Mouse (Mus musculus): ENCODE measurements at regions not wholly inside any gene's neighbourhood (a gene's known extent, or its start where the extent isn't known, plus 50 kb on each side); places are given as distances from the start of the nearest gene placed in this dataset.

DNA sequence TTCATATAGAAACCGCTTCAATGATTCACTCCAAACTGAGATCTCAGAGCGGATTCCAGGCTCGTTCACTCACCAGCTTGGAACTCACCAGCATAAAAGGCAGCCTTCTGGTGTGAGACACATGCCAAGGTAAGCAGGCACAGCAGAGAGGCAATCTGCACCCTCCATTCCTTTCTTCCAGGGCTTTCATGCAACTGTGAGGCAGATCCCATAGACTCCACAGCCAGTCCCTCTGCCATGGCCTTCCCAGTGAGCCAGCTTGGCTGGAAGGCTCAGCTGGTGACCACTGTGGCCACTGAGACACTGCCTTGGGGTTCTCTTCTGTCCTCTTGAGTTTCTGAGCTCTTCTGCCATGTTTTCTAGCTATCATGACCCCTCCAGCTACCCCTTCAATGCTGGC, 84.5 kb upstream of the Gm9887 start:
- no peak for DNase-seq
- intact Hi-C loops (cut with DNase I) = no loop called here

DNA sequence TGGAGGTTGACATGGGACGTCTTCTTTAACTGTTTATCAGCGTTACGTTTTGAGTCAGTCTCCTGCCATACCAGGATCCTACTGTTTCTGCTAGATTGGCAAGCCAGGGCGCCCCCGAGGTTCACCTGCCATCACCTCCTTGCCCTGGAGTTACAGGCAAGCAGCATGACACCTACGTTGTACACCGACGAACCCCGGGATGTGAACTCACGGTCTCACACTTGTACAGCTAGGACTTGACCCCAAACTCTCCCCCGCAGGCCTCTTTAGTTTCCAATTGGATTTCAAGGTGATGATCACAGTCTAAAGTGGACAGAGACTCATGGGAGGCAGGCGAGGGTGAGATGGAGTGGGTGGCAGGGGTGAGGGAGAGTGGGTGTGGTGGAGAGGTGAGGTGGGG, 83.9 kb upstream of the Gm9887 start:
- no peak for DNase-seq
- intact Hi-C loops (cut with DNase I) = no loop called here

- intact Hi-C loops (cut with DNase I) = no loop called here
- DNase-seq = no peak
Observed at GRCm38 (mm10) chr12:69455566-69455965, 83.3 kb upstream of the Gm9887 start.

DNA sequence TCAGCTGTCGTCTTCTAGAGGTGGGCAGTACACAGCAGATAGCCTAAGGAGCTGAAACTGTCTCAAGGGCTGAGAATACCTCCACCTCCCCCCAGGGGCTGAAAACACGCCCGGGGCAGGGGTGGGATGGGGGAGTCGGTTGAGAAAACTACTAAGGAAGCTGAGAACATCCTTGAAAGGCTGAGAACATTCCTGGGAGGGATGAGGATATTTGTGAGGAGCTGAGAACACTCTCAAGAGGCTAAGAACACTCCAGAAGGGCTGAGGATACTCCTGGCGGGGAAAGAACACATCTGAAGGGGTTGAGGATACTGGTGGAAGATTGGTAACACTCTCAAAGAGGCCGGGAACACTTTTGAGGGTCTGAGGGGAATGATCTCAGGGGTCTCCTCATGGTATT, 81.3 kb upstream of the Gm9887 start:
- intact Hi-C loops (cut with DNase I) = no loop called here
- DNase-seq = no peak

DNA sequence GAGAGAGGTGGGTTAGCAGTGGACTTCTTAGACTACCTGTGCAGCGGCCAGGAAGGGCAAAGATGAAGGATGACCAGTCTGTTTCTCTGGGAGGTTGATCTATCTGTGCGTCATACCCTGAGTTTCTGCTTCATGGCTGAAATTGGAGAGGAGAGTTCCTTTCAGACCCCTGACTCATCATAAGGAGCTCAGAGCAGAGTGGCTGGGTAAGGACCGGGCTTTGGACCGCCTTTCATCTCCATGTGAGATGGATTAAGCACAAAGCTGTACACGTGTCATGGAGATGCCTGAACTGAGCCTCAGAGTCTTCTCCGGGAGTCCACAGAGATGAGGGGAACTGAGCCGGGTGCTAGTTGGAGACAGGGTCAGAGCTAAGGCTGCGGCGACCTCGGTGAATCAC, 80.7 kb upstream of the Gm9887 start:
- intact Hi-C loops (cut with DNase I) = no loop called here
- DNase-seq = no peak

- peak in 1 of 2 experiments; percentile 42 for DNase-seq
- intact Hi-C loops (cut with DNase I) = no loop called here
Observed at GRCm38 (mm10) chr12:69451110-69451509, 78.9 kb upstream of the Gm9887 start.

- intact Hi-C loops (cut with DNase I) = loop anchor here (2.0 kb wide), 1 partner anchor 53 kb away; no protein-coding TSS in a partner anchor
- peak; percentile 42 to 48 for DNase-seq
Observed at GRCm38 (mm10) chr12:69447962-69448767, 75.9 kb upstream of the Gm9887 start.

GRCm38 (mm10) chr12:69447322-69447827, 75.1 kb upstream of the Gm9887 start:
- intact Hi-C loops (cut with DNase I) = loop anchor here (2.0 kb wide), 1 partner anchor 53 kb away; no protein-coding TSS in a partner anchor
- DNase-seq = no peak

DNA sequence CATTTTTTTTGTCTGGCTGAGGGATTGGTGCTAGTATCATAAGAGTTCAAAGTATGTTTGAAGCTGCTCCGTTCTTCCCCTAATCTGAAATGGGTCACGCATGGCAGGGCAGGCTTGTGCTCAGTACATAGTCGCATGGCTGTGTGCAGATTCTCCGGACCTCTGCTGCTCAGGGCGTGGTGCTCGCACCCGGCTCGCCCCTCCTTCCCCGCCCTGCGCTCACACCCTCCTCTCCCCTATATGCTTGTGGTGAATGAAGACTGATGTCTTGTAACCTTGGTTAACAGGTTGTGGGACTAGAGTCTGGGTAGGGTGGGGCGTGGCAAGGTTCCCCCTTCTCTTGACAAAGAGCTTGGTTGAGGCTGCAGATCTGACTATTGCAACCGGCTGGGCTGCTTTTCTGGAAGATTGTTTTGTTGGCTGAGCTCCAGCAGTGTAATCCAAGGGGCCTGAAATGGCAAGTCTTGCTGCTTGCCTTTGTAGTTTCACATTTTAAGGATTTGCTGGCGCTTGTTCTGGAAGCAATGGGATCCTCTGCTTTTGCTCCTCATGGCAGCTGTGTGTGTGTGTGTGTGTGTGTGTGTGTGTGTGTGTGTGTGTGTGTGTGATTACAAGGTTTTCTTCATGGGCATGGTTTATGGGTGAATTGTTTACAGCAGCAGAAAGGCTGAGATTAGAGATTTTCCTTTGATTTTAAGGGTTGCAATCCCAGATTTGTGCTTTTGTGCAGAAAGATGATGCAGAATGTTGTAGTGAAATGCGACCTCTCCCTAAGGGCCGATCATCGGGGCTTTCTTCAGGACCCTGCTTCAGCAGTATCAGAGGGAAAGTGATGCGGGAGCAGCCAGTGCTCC, 74.4 kb upstream of the Gm9887 start:
- DNase-seq = peak; percentile 72 to 84
- intact Hi-C loops (cut with DNase I) = loop anchor here (2.0 kb wide), 1 partner anchor 54 kb away; no protein-coding TSS in a partner anchor

DNA sequence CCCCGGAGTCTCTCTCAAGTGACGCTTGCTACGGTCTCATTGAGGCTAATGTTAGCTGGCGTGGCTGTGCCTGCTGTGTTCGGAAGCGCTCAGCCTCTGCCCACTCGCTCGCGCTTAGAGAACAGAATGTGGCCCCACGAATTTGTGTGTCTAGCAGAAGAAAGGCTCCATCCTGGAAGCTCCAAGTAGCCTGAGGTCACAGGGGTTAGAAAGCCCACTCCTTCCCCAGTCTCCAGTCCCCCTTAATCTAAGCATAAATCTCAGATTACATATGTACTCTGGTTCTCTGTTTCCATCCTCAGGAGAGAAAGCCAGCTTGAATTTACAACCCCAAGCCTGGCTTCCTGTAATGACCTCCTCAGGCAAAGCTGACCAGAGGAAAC, 73.8 kb upstream of the Gm9887 start:
- intact Hi-C loops (cut with DNase I) = loop anchor here (2.0 kb wide), 1 partner anchor 55 kb away; no protein-coding TSS in a partner anchor
- DNase-seq = no peak

DNA sequence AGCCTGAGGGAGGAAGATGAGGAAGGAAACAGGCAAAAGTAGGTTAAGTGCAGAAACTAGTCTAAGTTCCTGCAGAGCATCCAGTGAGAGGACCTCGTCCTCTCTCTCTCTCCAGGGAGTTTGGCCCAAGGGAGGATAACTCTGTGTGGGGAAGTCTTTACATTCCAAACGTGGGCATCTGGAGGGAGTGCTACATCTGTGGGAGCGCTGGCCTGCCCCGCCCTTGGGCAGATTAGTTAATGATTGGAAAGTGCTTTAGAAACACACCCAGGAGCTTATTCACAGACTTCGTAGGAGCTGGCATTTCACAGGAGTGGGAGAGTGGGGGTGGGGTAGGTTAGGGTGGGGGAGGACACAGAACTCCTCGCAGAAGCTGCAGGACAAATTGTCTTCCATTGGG, 70.1 kb upstream of the Gm9887 start:
- no peak for DNase-seq
- intact Hi-C loops (cut with DNase I) = no loop called here

DNA sequence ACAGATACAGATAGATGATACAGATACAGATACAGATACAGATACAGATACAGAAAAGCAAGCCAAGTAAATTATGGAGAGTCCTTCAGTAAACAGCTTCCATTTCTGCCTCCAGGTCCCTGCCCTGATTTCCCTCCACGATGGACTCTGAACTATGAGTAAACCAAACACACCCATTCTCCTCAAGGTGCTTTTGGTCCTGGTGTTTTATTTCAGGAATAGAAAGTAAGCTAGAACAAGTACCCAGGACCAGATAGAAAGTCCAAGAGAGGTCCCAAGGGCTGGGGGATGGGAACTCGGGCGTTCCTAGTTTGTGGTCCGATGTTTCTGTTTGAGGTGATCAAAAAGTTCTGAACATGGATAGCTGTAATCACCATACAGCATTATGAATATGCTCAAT, 69.5 kb upstream of the Gm9887 start:
- no peak for DNase-seq

GRCm38 (mm10) chr12:69438271-69438670, 66.0 kb upstream of the Gm9887 start:
- no peak for DNase-seq
- intact Hi-C loops (cut with DNase I) = no loop called here

More for the DNA sequence above, 69.5 kb upstream of the Gm9887 start:
- intact Hi-C loops (cut with DNase I) = no loop called here

- intact Hi-C loops (cut with DNase I) = no loop called here
Observed at GRCm38 (mm10) chr12:69436839-69437501, 64.7 kb upstream of the Gm9887 start.

GRCm38 (mm10) chr12:69434315-69434714, 62.1 kb upstream of the Gm9887 start:
- intact Hi-C loops (cut with DNase I) = no loop called here

More at GRCm38 (mm10) chr12:69436839-69437501, 64.7 kb upstream of the Gm9887 start:
- no peak for DNase-seq

GRCm38 (mm10) chr12:69432086-69432485, 59.8 kb upstream of the Gm9887 start:
- intact Hi-C loops (cut with DNase I) = no loop called here
- no peak for DNase-seq

More at GRCm38 (mm10) chr12:69434315-69434714, 62.1 kb upstream of the Gm9887 start:
- DNase-seq = no peak

DNA sequence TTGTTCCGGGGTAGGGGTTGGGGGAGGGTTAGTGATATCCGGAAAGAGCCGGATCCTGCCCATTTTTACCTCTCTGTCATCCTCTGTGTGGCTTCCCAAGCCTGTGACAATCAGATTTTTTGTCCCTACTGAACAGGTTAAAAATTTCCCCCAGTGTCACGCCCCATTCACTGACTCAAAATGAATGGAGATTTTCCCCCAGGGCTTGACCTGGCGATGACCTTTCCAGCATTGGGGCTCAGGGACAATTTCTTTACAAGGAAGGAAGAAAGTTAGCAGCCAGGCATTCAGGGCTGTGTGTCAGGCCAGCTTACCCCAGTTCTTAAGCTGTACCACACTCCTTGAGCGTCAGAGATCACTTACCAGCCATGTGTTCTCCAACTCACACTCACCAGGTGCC, 55.9 kb upstream of the Gm9887 start:
- no peak for DNase-seq
- intact Hi-C loops (cut with DNase I) = no loop called here

DNA sequence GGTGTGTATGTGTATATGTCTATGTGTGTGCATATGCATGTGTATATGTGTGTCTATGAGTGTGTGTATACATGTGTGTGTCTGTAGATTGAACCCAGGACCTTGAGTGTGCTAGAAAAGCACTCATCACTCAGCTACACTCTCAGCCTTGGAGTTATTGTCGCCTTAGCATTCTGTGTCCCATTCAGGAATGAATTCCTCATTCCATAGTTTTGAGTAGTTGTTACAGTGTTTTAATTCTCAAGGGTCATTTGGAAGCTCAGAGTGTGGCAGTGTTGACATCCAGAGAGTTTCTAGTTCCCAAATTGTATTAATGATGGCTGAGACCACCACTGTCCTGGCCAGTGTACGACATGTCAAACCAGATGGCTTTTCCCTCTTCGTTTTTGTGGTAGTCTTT, 53.4 kb upstream of the Gm9887 start:
- no peak for DNase-seq
- intact Hi-C loops (cut with DNase I) = no loop called here

GRCm38 (mm10) chr12:69424971-69425370, 52.7 kb upstream of the Gm9887 start:
- no peak for DNase-seq
- intact Hi-C loops (cut with DNase I) = no loop called here
